Mouse (Mus musculus) spleen, adult 2 months (tissue): Measurements from ENCODE around the gene Serpinb6c.

Experiments
- CTCF ChIP-seq: fragments of 200-500 bp; IDR thresholded peaks from 2 replicates; pipeline ENCODE4 v1.5.1; 2011; ENCODE audit warnings: mild to moderate bottlenecking, inconsistent platforms; ENCODE audit not compliant: insufficient read depth, insufficient read length, insufficient replicate concordance; ENCODE audit errors: extremely low read depth
- POLR2A ChIP-seq: fragments of 200-500 bp; IDR thresholded peaks from 2 replicates; pipeline ENCODE4 v1.6.1; 2011; ENCODE audit warnings: low read depth, low read length, inconsistent platforms

- TF ChIP-seq CTCF (no peak), POLR2A (no peak)
Measured at GRCm38 (mm10) chr13:33906821-33907220, 1.3 kb upstream of the Serpinb6c start.
